Mouse (Mus musculus) lung, adult 2 months (tissue): Measurements from ENCODE around the gene Phf23.

Experiments
- CTCF ChIP-seq: fragments of 200-500 bp; IDR thresholded peaks from 2 replicates; pipeline ENCODE4 v1.5.1; 2011; ENCODE audit warnings: mild to moderate bottlenecking, low read length, control low read depth; ENCODE audit not compliant: insufficient read depth
- POLR2A ChIP-seq: fragments of 200-500 bp; IDR thresholded peaks from 2 replicates; pipeline ENCODE4 v1.6.1; 2011; ENCODE audit warnings: low read depth, mild to moderate bottlenecking, control low read depth, low read length, borderline replicate concordance; ENCODE audit errors: extremely low read depth

GRCm38 (mm10) chr11:70017199-70017767, 21.7 kb downstream of the Phf23 start:
- TF ChIP-seq POLR2A = no peak
- TF ChIP-seq CTCF = no peak
